Mouse (Mus musculus) kidney, adult 11 months (tissue): ENCODE data around the gene Hoxa13.

Source experiments
- DNase-seq: peaks from one replicate; pipeline ENCODE4 v3.0.0; 2022

Gene Hoxa13

DNA sequence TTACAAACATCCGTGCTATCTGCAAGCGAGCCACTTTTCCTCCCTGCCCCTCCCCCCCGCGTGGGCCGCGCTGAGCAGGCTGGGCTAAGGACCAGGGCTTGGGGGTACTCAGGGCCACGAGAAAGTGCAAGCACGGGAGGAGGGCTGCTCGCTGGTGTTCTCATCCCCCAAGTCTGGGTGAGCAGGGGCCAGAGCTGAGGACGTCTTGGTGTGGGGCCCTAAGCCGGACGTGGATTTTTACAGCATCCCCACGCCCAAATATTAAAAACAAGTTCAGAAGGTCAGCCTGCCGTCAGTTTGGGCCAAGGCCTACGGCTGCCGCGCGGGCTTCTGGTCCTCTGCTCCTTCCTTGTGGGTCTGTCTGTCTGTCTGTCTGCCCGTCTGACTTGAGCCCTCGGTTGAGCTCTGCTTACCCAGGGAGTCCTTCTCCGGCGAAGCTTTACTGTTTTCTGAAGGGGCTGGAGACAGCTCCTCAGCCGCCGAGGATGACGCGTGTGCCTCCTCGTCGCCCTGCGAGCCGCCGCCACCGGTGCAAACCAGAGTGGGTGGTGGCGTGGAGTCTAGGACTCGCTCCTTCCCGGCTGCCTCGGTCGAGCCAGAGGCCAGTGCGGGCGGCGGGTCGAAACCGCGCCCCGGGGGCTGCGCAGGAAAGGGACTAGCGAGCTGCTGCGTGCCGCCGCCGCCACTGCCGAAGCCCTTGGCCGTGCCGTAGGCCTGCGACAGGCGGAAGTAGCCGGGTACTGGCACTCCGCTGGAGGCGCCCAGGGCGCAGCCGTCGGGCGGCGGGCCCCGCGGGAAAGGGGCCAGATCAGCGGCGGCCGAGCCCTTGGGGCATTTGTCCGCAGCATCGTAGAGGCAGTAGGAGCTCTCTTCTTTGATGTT lies 26.9 kb downstream of the Hoxa13 start:
- DNase-seq = peak; percentile 89

DNA sequence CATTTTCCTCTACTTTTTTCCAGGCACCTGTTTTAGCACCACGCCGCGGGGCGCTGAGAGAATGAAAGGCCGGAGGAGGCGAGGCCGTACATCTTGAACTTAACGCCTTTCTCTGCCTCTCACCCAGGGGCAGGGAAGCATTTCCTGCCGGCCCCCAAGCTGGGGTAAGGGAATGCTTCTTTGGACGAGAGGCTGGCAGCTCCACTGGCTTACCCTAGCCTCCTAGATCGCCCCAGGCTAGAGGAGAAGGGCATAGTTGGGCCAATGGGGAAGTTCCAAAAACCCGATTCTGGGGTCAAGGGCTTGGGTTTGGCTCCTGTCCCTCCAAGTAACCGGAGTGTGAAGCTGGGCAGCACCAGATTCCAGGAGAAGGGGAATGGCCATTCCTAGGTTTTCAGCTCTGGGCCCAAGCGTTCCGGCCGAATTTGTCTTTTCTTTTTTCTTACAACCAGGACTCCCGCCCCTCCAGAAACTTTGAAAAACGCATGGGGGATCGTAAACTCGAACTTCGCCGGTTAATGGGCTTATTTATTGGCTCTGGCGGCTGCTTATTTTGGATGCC lies 27.6 kb downstream of the Hoxa13 start:
- DNase-seq = no peak

DNA sequence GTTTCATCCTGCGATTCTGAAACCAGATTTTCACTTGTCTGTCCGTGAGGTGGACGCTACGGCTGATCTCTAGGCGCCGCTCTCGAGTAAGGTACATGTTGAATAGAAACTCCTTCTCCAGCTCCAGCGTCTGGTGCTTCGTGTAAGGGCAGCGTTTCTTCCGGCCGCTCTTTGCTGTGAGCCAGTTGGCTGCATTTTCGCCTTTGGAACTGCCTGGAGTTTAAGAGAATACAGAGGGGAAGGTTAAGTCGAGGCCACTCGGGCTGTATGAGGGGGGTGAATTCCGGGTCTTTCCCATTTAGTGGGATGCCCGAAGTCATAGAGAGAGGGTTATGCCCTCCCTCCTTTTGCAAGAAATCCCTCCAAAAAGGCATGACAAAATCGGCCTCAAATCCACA lies 28.1 kb downstream of the Hoxa13 start:
- DNase-seq = peak; percentile 73

DNA sequence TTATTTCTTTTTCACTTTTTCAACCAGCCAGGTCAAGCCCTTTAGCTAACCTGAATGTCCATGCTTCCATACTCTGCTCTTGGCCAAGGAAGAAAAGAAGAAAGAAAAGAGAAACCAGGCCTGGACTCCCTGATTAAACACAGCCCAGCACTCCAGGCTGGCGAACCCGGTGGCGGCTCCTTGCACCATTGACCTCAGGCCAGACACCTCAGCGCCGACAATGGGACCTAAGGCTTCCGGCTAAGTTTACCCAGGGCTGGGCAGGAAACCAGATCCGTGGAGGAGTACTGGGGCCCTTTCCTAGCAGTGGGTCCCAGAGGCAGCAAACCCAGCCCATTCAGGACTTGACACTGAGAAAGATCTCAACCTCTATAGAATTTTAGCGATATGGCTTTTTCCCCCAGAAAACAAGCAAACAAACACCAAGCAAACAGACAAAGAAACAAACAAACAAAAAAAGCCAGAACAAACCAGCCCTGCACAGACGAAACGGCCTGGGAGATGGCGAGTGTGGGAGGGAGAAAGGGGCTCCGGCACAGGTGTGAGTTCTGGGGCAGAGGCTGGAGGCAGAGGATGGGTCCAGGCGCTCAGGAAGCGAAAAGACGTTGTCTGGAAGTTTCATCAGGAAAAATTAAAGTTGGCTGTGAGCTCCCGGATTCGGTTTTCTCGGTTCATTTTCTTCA lies 28.7 kb downstream of the Hoxa13 start:
- DNase-seq = peak; percentile 59

DNA sequence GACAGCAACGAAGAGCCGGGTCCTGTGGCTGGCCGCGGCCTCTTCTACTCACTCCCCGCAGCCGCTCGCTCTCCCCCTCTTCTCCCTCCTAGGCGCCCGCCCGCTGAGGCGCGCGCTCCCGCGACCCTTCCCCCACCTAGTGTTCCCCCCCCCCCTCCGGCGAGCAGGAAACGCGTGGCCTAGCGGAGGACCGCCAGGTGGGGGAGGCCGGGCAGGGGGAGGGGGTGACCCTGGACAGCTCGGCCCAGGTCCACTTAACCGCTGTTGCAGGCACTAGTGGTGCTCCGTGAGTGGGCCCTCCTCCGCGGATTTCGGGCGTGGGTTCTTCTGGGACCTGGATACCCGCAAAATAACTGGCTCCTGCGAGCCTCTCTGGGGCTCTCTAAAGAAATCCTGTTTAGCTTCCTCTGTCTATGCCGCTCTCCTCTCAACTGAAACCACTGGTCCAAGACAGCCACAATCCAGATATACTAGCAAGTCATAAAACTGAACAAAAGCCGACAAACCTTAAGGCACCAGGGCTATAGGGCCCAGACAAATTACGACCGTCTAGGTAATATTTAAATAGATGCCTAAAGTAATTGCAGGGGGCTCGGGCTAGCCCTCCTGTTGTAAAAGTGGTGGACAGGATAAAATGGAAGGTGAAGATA lies 30.0 kb downstream of the Hoxa13 start, which contains the start of gene Hoxa9:
Hoxa9 (minus strand) TSS at position 574 of the 650 bp plus-strand sequence.
- DNase-seq = peak; percentile 70

DNA sequence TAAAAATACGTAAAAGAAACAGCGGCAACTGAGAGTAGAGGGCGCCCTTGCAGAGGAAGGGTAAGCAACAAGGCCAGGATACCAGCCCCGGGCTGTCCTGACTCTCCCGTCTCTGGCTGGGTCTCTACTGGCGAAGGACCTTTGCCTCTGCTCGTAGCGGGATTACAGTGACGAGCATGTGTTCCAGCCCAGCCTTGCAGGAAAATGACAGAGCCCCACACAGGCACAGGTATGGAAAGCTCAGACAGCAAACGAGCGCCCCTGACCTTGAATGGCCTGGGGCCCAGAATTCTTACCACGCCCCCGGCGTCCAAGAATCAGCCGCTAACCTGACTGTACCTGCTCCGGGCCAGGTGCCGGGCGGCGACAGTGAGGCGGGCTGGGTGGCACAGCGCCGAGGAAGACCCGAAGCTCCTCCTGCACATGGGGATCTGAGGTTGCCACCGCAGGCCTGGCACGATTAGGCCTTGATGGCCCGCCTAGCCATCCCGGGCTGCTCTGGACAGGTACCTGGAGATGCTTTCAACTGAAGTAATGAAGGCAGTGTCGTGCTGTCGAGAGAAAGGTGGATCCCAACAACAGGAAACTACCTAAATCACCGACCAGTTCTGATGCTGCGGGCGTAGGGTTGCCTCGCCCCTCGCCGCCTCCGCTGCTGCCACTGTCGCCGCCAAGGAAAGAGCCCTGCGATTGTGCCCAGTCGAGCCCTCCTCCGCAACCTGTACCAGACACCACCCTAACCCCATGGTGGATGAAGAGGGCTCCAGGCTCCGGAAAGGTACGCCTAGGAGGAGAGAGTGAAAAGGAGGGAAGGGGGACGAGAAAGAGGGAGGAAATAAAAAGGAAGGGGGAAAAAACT lies 30.9 kb downstream of the Hoxa13 start:
- DNase-seq = peak; percentile 86

DNA sequence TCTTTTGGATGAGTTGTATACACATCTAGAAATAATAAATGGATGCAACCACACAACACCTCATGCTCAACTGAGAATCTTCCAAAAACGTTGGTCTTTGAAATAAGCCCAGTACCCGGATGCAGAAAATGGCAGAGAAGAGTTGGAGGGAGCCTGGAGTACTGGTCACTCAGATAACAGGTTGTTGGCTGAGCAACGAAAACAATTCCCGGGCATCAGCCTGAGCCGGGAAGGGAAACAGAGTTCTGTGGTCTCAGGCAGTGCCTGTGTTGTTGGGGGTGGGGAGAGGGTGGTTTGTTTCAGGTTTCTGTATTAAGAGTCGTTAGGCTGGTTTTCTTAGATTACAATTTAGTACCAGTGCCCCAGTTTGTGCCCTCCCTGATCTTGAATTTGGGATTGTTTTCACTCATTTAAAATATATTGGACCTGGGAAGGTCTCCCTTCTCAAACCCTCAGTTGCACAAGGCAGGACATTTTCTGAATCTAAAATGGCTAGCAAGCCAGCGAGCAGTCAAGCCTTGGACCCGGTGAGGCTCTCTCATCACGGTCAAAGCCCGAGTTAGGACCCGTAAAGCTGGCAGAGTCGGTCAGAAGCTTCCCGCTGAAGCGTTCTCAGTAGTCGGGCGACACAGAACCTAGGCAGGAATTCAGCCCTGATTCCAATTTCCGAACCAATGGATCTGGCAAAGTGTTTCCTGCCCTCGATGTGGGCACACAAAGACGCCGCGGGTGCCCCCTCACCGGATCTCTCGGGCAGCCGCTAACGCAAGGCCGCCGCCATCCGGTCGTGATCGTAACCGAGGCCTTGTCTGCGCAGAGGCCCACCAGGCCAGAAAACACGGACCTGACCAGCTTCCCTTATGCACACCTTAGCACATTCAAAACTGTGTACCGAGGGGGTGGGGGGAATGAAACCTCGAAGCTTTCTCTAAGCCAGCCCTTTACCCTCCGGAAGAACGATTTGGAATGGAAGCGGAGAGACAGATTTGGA lies 31.9 kb downstream of the Hoxa13 start:
- DNase-seq = peak; percentile 53

DNA sequence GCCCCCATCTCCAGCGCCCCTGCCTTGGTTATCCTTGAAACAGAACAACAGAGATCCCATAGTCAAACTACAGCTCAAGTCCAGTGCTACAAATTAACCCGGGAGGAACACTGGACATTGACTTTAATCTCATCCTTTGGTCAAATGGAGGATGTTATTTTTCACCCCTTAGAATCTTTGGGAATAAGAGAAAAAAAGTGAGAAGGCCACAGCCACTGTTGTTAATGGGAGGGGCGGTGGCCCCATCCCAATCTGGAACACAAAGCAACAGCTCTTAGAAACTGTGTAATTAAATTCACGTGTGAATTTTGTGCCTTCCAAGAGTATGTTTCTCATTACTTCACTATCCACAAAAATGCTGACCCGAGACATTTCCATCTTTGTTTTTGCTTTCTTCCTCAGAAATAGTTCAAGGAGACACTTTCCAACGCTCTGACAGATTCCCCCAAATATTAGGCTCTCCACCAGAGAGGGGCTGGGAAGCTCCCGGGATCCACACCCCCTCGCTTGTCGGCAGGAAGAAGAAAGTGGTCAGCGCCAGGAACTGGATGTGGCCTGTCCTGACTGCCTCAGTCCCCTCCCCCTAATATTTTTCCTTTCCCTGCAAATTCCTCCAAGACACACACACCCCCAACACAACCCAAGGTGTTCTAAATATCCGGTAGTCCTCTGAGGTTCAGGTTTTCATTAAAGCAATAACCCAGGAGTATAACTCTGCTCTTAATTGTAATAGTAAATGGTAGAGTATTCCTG lies 33.0 kb downstream of the Hoxa13 start:
- DNase-seq = peak; percentile 47

DNA sequence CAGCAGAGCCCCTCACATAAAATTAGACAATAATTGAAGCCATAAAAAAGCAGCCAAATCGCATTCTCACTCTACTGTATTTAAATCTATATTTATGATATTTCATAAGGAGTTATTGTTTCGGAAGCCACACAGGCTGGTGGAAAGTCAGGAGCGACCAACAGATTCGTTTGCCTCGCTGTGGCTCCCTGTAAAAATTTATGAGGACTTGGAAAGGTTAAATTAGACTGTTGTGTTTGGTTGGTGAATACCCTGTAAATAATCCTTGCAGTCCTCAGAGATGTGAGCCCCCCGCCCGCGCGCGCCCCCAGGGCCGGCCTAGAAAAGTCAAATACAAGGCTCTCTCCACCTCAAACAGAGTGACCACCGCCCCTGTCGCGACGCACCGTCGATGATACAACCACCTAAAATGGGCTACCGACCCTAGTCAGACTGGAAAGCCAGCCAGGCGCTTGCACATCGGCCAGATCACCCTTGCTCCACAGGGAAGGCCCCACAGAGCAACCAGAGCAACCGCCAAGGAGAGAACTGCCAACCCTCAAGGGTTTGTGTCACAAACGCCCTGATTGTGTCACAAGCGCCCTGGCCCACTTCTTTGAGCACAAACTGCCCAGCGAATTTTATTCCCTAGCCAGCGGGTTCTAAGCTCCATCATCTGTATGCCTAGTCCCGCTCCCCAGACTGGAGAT lies 34.0 kb downstream of the Hoxa13 start:
- DNase-seq = peak; percentile 48

DNA sequence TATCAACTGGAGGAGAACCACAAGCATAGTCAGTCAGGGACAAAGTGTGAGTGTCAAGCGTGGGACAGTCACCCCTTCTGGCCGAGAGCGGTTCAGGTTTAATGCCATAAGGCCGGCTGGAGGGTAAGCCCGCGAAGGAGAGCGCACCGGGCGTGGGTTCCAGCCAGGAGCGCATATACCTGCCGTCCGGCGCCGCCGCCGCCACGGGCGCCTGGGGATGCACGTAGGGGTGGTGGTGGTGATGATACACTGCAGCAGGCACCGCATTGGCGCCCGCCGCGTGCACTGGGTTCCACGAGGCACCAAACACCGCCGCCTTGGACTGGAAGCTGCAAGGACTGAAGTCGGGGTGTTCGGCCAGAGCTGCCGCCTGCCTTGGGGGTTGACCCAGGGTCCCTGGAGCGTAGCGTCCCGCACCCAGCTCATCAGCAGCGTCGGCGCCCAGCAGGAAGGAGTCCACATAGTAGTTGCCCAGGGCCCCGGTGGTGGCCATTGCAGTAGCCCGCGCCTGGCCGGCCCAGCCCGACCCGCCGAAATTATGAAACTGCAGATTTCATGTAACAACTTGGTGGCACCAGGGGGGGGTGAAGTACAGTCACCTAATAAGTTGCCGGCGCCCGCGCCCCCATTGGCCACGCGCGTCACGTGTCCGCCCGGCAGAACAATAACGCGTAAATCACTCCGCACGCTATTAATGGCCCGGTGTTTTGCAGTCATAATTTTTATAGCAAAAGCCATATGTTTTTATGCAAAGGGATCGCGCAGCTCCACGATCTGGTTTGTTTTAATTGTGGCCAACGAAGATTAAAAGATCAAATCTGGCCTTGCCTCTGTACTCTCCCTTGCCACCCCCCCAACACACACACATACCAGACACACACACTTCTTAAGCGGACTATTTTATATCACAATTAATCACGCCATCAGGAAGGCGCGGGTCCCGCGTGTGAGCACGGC lies 34.8 kb downstream of the Hoxa13 start:
- peak; percentile 91 for DNase-seq

DNA sequence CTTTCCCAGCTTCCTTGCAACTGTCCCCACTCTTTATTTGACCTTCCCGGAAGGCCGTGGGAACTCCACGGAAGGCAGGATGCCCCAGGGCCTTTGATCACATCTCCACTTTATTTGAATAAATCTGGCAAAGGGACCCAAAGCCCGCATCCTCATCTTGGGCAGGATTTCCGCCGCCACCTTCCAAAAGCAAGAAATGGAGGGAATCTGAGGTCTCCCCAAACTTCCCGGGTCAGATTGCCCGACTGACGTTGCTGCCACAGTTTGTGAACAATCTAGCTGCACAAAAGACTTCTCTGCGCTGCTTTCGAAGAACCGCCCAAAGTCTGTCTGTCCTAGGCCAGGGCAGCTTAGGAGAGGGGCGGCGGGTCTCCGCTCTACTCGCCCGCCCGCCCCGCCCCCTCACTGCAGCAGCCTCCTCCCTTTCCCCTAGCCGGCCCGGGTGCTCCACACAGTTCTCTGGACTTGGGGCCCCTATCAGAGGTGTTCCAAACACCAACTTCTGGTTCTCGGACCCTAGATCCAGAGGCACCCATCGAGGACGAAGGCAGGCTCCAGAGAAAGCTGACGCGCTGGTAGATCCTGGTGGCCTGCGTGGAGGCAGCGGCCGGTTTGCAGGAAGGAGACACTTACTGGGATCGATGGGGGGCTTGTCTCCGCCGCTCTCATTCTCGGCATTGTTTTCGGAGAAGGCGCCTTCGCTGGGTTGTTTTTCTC lies 35.6 kb downstream of the Hoxa13 start:
- DNase-seq = peak; percentile 38

DNA sequence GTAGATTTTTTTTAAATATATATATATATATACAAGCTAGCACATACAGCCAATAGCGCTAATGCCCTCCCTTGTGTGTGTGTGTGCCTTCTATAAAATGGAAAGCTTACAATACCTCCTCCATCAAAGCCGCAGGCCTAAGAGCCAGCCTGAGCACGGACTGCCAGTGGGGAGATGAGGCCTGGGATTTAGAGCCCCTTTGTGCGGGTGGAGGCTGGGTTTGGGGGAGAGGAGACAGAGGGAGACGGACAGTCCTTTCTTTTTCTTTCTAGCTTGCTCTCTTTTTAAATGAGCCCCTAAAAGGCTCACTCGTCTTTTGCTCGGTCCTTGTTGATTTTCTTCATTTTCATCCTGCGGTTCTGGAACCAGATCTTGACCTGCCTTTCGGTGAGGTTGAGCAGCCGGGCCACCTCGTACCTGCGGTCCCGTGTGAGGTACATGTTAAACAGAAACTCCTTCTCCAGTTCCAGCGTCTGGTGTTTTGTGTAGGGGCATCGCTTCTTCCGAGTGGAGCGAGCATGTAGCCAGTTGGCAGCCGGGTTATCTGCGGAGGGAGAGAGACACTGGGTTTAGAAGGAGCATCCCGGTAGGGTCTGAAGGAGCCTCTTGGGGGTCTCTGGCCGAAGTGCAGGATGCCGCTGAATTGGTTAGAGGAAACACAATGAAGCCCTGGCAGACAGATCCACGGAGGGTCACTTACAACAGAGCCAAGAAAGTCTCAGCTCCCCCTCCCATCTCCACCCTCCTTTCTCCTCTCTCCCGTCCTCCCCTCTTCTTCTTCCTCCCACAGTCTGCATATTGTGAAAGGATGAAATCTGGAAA lies 36.5 kb downstream of the Hoxa13 start:
- DNase-seq = peak; percentile 33

DNA sequence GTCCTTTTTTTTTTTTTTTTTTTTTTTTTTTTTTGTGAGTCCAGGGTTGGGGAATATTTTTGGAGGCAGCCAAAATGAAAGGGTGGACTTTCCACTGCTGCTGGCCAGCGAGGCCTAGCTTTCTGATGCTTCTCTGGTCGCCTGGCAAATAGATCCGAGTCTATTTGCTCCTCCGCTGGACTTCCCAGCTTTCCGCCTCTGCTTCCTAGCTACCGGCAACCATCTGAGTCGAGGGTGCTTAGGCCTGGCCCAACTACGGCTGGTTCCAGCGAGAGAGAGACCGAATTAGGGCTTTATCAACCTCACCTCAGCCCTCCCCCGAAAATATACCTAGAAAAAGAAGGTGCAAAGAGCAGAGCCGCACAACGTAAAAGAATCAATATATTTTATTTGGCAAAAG lies 38.0 kb downstream of the Hoxa13 start:
- DNase-seq = no peak

DNA sequence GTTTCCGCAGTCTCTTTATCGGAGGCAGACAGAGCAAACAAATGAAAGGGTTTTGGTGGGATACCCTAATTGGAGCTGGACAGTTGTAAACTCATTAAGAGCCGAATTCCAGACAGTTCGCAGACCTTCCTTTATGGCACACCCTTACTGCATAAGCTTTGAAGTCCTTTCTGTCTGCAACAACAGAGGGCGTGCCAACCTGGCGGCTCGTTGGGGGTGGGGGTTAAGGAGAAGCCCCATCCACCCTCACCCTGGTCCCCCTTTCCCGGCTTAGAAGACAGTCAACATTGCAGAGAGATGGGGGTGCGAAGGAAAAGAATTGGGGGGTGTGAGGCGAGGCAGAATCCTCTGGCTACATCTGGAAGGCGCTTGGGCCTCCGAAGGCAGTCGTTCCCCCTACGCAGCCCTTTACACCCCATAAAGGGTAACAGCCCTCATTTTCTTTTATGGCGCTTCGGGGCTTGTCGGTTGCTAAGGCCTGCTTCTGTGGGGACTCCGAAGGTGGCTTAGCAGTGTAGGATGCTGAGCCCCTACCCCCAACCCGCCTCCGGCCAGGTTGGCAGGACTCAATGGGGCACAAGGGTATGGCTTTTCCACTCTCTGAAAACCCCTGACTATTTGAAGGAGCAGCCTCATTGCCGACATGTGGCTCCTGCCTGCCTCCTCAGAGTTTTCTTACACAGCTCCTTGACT lies 38.5 kb downstream of the Hoxa13 start:
- no peak for DNase-seq

DNA sequence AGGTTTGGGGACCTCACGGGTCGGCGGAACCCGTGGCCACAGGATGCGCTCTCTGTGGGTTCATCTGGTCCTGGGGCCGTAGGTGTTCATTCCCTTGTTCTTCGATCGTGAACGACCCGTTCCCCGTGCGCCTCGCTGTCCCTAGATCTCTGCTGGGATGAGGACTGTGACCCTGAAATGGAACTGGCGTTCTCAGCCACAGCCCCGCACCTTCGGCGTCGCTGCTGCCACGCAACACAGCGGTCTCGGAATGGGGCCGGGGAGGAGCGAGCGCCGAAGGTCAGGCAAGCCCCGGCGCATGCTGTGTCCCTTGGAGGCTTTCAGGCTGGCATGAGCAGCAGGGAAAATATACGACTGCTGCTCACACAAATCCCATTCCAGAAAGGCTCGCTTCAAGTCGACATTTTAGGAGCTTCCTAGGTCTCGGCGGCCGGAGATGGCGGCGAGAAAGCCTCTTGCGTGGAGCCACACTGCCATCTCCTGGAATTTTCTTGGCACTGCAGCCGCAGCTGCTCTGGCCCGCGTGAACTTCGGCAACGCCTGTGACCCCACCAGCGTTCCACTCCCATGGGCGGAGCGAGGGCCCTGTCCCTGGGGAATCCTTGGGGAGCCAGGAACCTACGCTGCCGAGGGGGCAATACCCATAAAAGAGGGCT lies 39.2 kb downstream of the Hoxa13 start, which contains the start of gene Hoxa7:
Hoxa7 (minus strand) TSS at position 518 of the 656 bp plus-strand sequence.
- DNase-seq = peak; percentile 94
